Mouse (Mus musculus) intestine, embryonic 15.5 days (tissue): ENCODE measurements around the gene St3gal6. TPM values are rescaled to one million over a fixed set of nuclear protein-coding genes. Genes with fewer than 3 reads are reported as not detected.
"Not testable (repeated sequence)": the region's sequence is repeated elsewhere in the genome, so short reads cannot be mapped to it uniquely, and the experiment has no call there.

Experiments used
- ATAC-seq: fragments of 200-750 bp; cut with Nextera tagmentation; 2 replicates; pipeline ENCODE4 v1.8.0; 2017; ENCODE audit warnings: moderate TSS enrichment, moderate library complexity
- H3K27ac ChIP-seq: fragments of 300-500 bp; sonication (generic); 2 replicates; pipeline ENCODE4 v1.5.1; 2015; ENCODE audit warnings: mild to moderate bottlenecking, inconsistent platforms
- H3K27me3 ChIP-seq: fragments of 300-500 bp; sonication (generic); replicated peaks from 2 replicates; pipeline ENCODE4 v1.6.1; 2015; ENCODE audit warnings: inconsistent platforms
- H3K36me3 ChIP-seq: fragments of 300-500 bp; sonication (generic); 2 replicates; pipeline ENCODE4 v1.6.1; 2015; ENCODE audit warnings: inconsistent platforms
- H3K4me1 ChIP-seq: fragments of 300-500 bp; sonication (generic); replicated peaks from 2 replicates; pipeline ENCODE4 v1.6.1; 2015; ENCODE audit warnings: inconsistent platforms
- H3K4me2 ChIP-seq: fragments of 300-500 bp; sonication (generic); replicated peaks from 2 replicates; pipeline ENCODE4 v1.6.1; 2015; ENCODE audit warnings: mild to moderate bottlenecking, inconsistent platforms
- H3K4me3 ChIP-seq: fragments of 300-500 bp; sonication (generic); replicated peaks from 2 replicates; pipeline ENCODE4 v1.5.1; 2015; ENCODE audit warnings: inconsistent platforms
- H3K9ac ChIP-seq: fragments of 300-500 bp; sonication (generic); 2 replicates; pipeline ENCODE4 v1.6.1; 2015; ENCODE audit warnings: inconsistent platforms
- H3K9me3 ChIP-seq: fragments of 300-500 bp; sonication (generic); 2 replicates; pipeline ENCODE4 v1.6.1; 2016; ENCODE audit warnings: inconsistent platforms
- WGBS: fragments of 180-500 bp; shearing (Covaris S2); methylation state at CpG from one replicate; pipeline ENCODE4 v1.1.7; 2015; 5-methylcytosine and 5-hydroxymethylcytosine counted together
- polyA plus RNA-seq: library from polyadenylated mRNA; unstranded; fragments of >200 nt; fragmentation: Nextera tagmentation; extraction: Ambion mirVana; gene quantifications from 2 replicates; pipeline ENCODE4 v1.2.1, GENCODE M21; 2015

Gene St3gal6
- polyA plus RNA-seq, 1 experiment from 2014 or later, result 18.9 TPM

GRCm38 (mm10) chr16:58465412-58465811, 58.6 kb downstream of the St3gal6 start:
- H3K4me2 ChIP-seq, result no peak overlapping the region
- no peak overlapping the region for H3K9ac ChIP-seq
- no peak overlapping the region for H3K4me3 ChIP-seq
- no peak for ATAC-seq
- no peaks in the 10 kb centered on the region for H3K27me3 ChIP-seq
- no peaks in the 10 kb centered on the region for H3K36me3 ChIP-seq
- H3K27ac ChIP-seq, result no peak overlapping the region
- H3K9me3 ChIP-seq, result no peaks in the 10 kb centered on the region
- no peaks in the 10 kb centered on the region for H3K4me1 ChIP-seq
- 88% methylated on average over 9 of the region's 9 CpGs for WGBS

GRCm38 (mm10) chr16:58464051-58464450, 60.0 kb downstream of the St3gal6 start:
- no peak overlapping the region for H3K9ac ChIP-seq
- H3K4me2 ChIP-seq, result no peak overlapping the region
- 93% methylated on average over 14 of the region's 14 CpGs for WGBS
- ATAC-seq, result no peak
- H3K4me1 ChIP-seq, result no peaks in the 10 kb centered on the region
- no peaks in the 10 kb centered on the region for H3K27me3 ChIP-seq
- H3K4me3 ChIP-seq, result no peak overlapping the region
- no peak overlapping the region for H3K27ac ChIP-seq
- no peaks in the 10 kb centered on the region for H3K9me3 ChIP-seq
- no peaks in the 10 kb centered on the region for H3K36me3 ChIP-seq

GRCm38 (mm10) chr16:58462519-58462918, 61.5 kb downstream of the St3gal6 start:
- no peak overlapping the region for H3K9ac ChIP-seq
- no peaks in the 10 kb centered on the region for H3K4me1 ChIP-seq
- no peaks in the 10 kb centered on the region for H3K27me3 ChIP-seq
- H3K4me2 ChIP-seq, result no peak overlapping the region
- WGBS, result 88% methylated on average over 2 of the region's 2 CpGs
- H3K4me3 ChIP-seq, result no peak overlapping the region
- H3K9me3 ChIP-seq, result no peaks in the 10 kb centered on the region
- ATAC-seq, result no peak
- no peaks in the 10 kb centered on the region for H3K36me3 ChIP-seq
- no peak overlapping the region for H3K27ac ChIP-seq

GRCm38 (mm10) chr16:58461856-58462518, 62.1 kb downstream of the St3gal6 start:
- H3K4me2 ChIP-seq, result no peak overlapping the region
- no peak overlapping the region for H3K27ac ChIP-seq
- H3K27me3 ChIP-seq, result no peaks in the 10 kb centered on the region
- H3K4me3 ChIP-seq, result no peak overlapping the region
- H3K9me3 ChIP-seq, result no peaks in the 10 kb centered on the region
- no peaks in the 10 kb centered on the region for H3K4me1 ChIP-seq
- H3K9ac ChIP-seq, result no peak overlapping the region
- H3K36me3 ChIP-seq, result no peaks in the 10 kb centered on the region
- WGBS, result 81% methylated on average over 2 of the region's 2 CpGs
- peak; percentile 18; the same call in 1 of the 2 replicates for ATAC-seq

GRCm38 (mm10) chr16:58460386-58460785, 63.7 kb downstream of the St3gal6 start:
- H3K4me1 ChIP-seq, result no peaks in the 10 kb centered on the region
- WGBS, result 64% methylated on average over 10 of the region's 10 CpGs
- H3K4me2 ChIP-seq, result no peak overlapping the region
- H3K27me3 ChIP-seq, result no peaks in the 10 kb centered on the region
- H3K4me3 ChIP-seq, result no peak overlapping the region
- no peak overlapping the region for H3K27ac ChIP-seq
- H3K36me3 ChIP-seq, result no peaks in the 10 kb centered on the region
- ATAC-seq, result no peak
- no peaks in the 10 kb centered on the region for H3K9me3 ChIP-seq
- H3K9ac ChIP-seq, result no peak overlapping the region

- not testable (repeated sequence) for H3K9ac ChIP-seq, H3K9me3 ChIP-seq, H3K27me3 ChIP-seq, H3K4me1 ChIP-seq, H3K36me3 ChIP-seq, H3K4me2 ChIP-seq, H3K27ac ChIP-seq, H3K4me3 ChIP-seq
- 20% methylated on average over 3 of the region's 3 CpGs for WGBS
- ATAC-seq, result peak; percentile 37; the same call in 1 of the 2 replicates
Measured at GRCm38 (mm10) chr16:58459966-58460365, 64.1 kb downstream of the St3gal6 start.

- Histone ChIP-seq H3K4me1 (no peaks in the 10 kb centered on the region), H3K4me3 (no peak overlapping the region), H3K9me3 (no peaks in the 10 kb centered on the region), H3K36me3 (no peaks in the 10 kb centered on the region), H3K27me3 (no peaks in the 10 kb centered on the region), H3K9ac (no peak overlapping the region), H3K27ac (no peak overlapping the region), H3K4me2 (no peak overlapping the region)
- 66% methylated on average over 6 of the region's 6 CpGs for WGBS
- ATAC-seq, result no peak
Measured at GRCm38 (mm10) chr16:58456991-58457390, 67.1 kb downstream of the St3gal6 start.

GRCm38 (mm10) chr16:58456445-58456844, 67.6 kb downstream of the St3gal6 start:
- H3K9me3 ChIP-seq, result no peaks in the 10 kb centered on the region
- no peaks in the 10 kb centered on the region for H3K36me3 ChIP-seq
- WGBS, result 80% methylated on average over 5 of the region's 5 CpGs
- H3K9ac ChIP-seq, result no peak overlapping the region
- H3K4me2 ChIP-seq, result no peak overlapping the region
- H3K4me1 ChIP-seq, result no peaks in the 10 kb centered on the region
- H3K4me3 ChIP-seq, result no peak overlapping the region
- H3K27ac ChIP-seq, result no peak overlapping the region
- no peak for ATAC-seq
- H3K27me3 ChIP-seq, result no peaks in the 10 kb centered on the region

GRCm38 (mm10) chr16:58455118-58455517, 68.9 kb downstream of the St3gal6 start:
- no peak for ATAC-seq
- Histone ChIP-seq H3K4me1 (no peaks in the 10 kb centered on the region), H3K9ac (no peak overlapping the region), H3K27ac (no peak overlapping the region), H3K36me3 (no peaks in the 10 kb centered on the region), H3K4me2 (no peak overlapping the region), H3K27me3 (no peaks in the 10 kb centered on the region), H3K4me3 (no peak overlapping the region), H3K9me3 (no peaks in the 10 kb centered on the region)
- WGBS, result 85% methylated on average over 5 of the region's 5 CpGs

GRCm38 (mm10) chr16:58454617-58455016, 69.4 kb downstream of the St3gal6 start:
- no peak overlapping the region for H3K4me3 ChIP-seq
- 47% methylated on average over 8 of the region's 8 CpGs for WGBS
- H3K9me3 ChIP-seq, result no peaks in the 10 kb centered on the region
- no peaks in the 10 kb centered on the region for H3K27me3 ChIP-seq
- ATAC-seq, result peak; percentile 76
- no peak overlapping the region for H3K27ac ChIP-seq
- no peak overlapping the region for H3K4me2 ChIP-seq
- no peaks in the 10 kb centered on the region for H3K36me3 ChIP-seq
- no peak overlapping the region for H3K9ac ChIP-seq
- no peaks in the 10 kb centered on the region for H3K4me1 ChIP-seq

- Histone ChIP-seq H3K4me3 (no peak overlapping the region), H3K36me3 (no peaks in the 10 kb centered on the region)
Measured at GRCm38 (mm10) chr16:58453820-58454219, 70.2 kb downstream of the St3gal6 start.

GRCm38 (mm10) chr16:58453138-58453537, 70.9 kb downstream of the St3gal6 start:
- Histone ChIP-seq H3K4me3 (no peak overlapping the region), H3K27ac (no peak overlapping the region), H3K4me2 (no peak overlapping the region), H3K4me1 (no peaks in the 10 kb centered on the region), H3K36me3 (no peaks in the 10 kb centered on the region), H3K9ac (no peak overlapping the region), H3K27me3 (no peaks in the 10 kb centered on the region), H3K9me3 (no peaks in the 10 kb centered on the region)
- 75% methylated on average over 3 of the region's 3 CpGs for WGBS
- no peak for ATAC-seq

More at GRCm38 (mm10) chr16:58453820-58454219, 70.2 kb downstream of the St3gal6 start:
- Histone ChIP-seq H3K4me1 (no peaks in the 10 kb centered on the region), H3K27ac (no peak overlapping the region), H3K9me3 (no peaks in the 10 kb centered on the region), H3K9ac (no peak overlapping the region), H3K4me2 (no peak overlapping the region), H3K27me3 (no peaks in the 10 kb centered on the region)
- ATAC-seq, result no peak

- no peak for ATAC-seq
- no peak overlapping the region for H3K9ac ChIP-seq
- no peak overlapping the region for H3K4me2 ChIP-seq
- H3K4me1 ChIP-seq, result no peaks in the 10 kb centered on the region
- WGBS, result 94% methylated on average over 5 of the region's 5 CpGs
- H3K36me3 ChIP-seq, result 0 out of 2 replicates have a peak, but pooled peaks cover 2% of the 10 kb centered on the region
- H3K9me3 ChIP-seq, result no peaks in the 10 kb centered on the region
- H3K4me3 ChIP-seq, result no peak overlapping the region
- H3K27ac ChIP-seq, result no peak overlapping the region
- no peaks in the 10 kb centered on the region for H3K27me3 ChIP-seq
Measured at GRCm38 (mm10) chr16:58451647-58452046, 72.4 kb downstream of the St3gal6 start.
